Mouse (Mus musculus) stomach, embryonic 14.5 days (tissue): Measurements from ENCODE around the gene Cntnap1. TPM values are rescaled to one million over a fixed set of nuclear protein-coding genes. Genes with fewer than 3 reads are reported as not detected.

Source experiments
- ATAC-seq: fragments of 200-750 bp; cut with Nextera tagmentation; 2 replicates; pipeline ENCODE4 v1.8.0; 2017; ENCODE audit warnings: low read depth, moderate TSS enrichment; ENCODE audit not compliant: insufficient number of reproducible peaks, insufficient read depth, low FRiP score
- H3K27ac ChIP-seq: fragments of 300-500 bp; sonication (generic); 2 replicates; pipeline ENCODE4 v1.5.1; 2014; ENCODE audit warnings: mild to moderate bottlenecking, low read length, moderate library complexity, mixed read lengths
- H3K27me3 ChIP-seq: fragments of 300-500 bp; sonication (generic); 2 replicates; pipeline ENCODE4 v1.6.1; 2014; ENCODE audit warnings: low read length, control low read depth, mixed read lengths; ENCODE audit not compliant: control insufficient read depth, insufficient read depth
- H3K36me3 ChIP-seq: fragments of 300-500 bp; sonication (generic); 2 replicates; pipeline ENCODE4 v1.6.1; 2014; ENCODE audit warnings: mild to moderate bottlenecking, control low read depth, low read length, moderate library complexity, mixed read lengths; ENCODE audit not compliant: control insufficient read depth, insufficient read depth
- H3K4me1 ChIP-seq: fragments of 300-500 bp; sonication (generic); 2 replicates; pipeline ENCODE4 v1.6.1; 2014; ENCODE audit warnings: low read length, control low read depth, mixed read lengths; ENCODE audit not compliant: control insufficient read depth, insufficient read depth
- H3K4me2 ChIP-seq: fragments of 300-500 bp; sonication (generic); replicated peaks from 2 replicates; pipeline ENCODE4 v1.6.1; 2014; ENCODE audit warnings: low read depth, low read length, control low read depth
- H3K4me3 ChIP-seq: fragments of 300-500 bp; sonication (generic); 2 replicates; pipeline ENCODE4 v1.5.1; 2014; ENCODE audit warnings: low read depth, low read length, control low read depth
- H3K9ac ChIP-seq: fragments of 300-500 bp; sonication (generic); replicated peaks from 2 replicates; pipeline ENCODE4 v1.6.1; 2014; ENCODE audit warnings: low read depth, mild to moderate bottlenecking, control low read depth, low read length, moderate library complexity, mixed read lengths
- H3K9me3 ChIP-seq: fragments of 300-500 bp; sonication (generic); 2 replicates; pipeline ENCODE4 v1.6.1; 2016; ENCODE audit warnings: low read depth, low read length, control low read depth; ENCODE audit not compliant: control insufficient read depth
- WGBS: fragments of 180-500 bp; shearing (Covaris S2); extraction: QIAGEN DNeasy Blood & Tissue Kit; methylation state at CpG from one replicate; pipeline ENCODE4 v1.1.7; 2014; 5-methylcytosine and 5-hydroxymethylcytosine counted together
- polyA plus RNA-seq: library from polyadenylated mRNA; unstranded; fragments of >200 nt; fragmentation: Nextera tagmentation; extraction: Ambion mirVana; gene quantifications from 2 replicates; pipeline ENCODE4 v1.2.1, GENCODE M21; 2014

The Cntnap1 gene
- polyA plus RNA-seq, 1 experiment from 2014 or later, result 2.2 TPM

- H3K27me3 ChIP-seq, result no peaks in the 10 kb centered on the region
- H3K27ac ChIP-seq, result no peak overlapping the region
- no peak for ATAC-seq
- no peak overlapping the region for H3K4me2 ChIP-seq
- 79% methylated on average over 14 of the region's 14 CpGs for WGBS
- no peak overlapping the region for H3K4me3 ChIP-seq
- no peaks in the 10 kb centered on the region for H3K4me1 ChIP-seq
- no peak overlapping the region for H3K9ac ChIP-seq
- no peaks in the 10 kb centered on the region for H3K36me3 ChIP-seq
- no peaks in the 10 kb centered on the region for H3K9me3 ChIP-seq
These were observed 12.6 kb downstream of the Cntnap1 start for GRCm38 (mm10) chr11:101182771-101183517.

- Histone ChIP-seq H3K9me3 (no peaks in the 10 kb centered on the region), H3K4me3 (no peak overlapping the region), H3K27ac (no peak overlapping the region), H3K4me1 (peaks cover 13% of the 10 kb centered on the region), H3K9ac (no peak overlapping the region), H3K4me2 (no peak overlapping the region), H3K27me3 (no peaks in the 10 kb centered on the region), H3K36me3 (no peaks in the 10 kb centered on the region)
- 88% methylated on average over 12 of the region's 12 CpGs for WGBS
- no peak for ATAC-seq
These were observed 14.7 kb downstream of the Cntnap1 start for GRCm38 (mm10) chr11:101184984-101185383.

GRCm38 (mm10) chr11:101185441-101185840 is 15.1 kb downstream of the Cntnap1 start:
- no peak overlapping the region for H3K4me2 ChIP-seq
- 89% methylated on average over 4 of the region's 4 CpGs for WGBS
- H3K36me3 ChIP-seq, result no peaks in the 10 kb centered on the region
- H3K27me3 ChIP-seq, result no peaks in the 10 kb centered on the region
- no peak overlapping the region for H3K27ac ChIP-seq
- no peak for ATAC-seq
- H3K9me3 ChIP-seq, result no peaks in the 10 kb centered on the region
- H3K4me1 ChIP-seq, result peaks cover 17% of the 10 kb centered on the region
- H3K9ac ChIP-seq, result no peak overlapping the region
- H3K4me3 ChIP-seq, result no peak overlapping the region

GRCm38 (mm10) chr11:101186526-101187247 is 16.4 kb downstream of the Cntnap1 start:
- Histone ChIP-seq H3K4me2 (no peak overlapping the region), H3K4me3 (no peak overlapping the region), H3K27ac (no peak overlapping the region), H3K27me3 (no peaks in the 10 kb centered on the region), H3K9ac (no peak overlapping the region), H3K9me3 (no peaks in the 10 kb centered on the region), H3K36me3 (no peaks in the 10 kb centered on the region), H3K4me1 (peaks cover 25% of the 10 kb centered on the region)
- WGBS, result 89% methylated on average over 27 of the region's 27 CpGs
- no peak for ATAC-seq

GRCm38 (mm10) chr11:101187541-101187940 is 17.2 kb downstream of the Cntnap1 start:
- Histone ChIP-seq H3K9ac (no peak overlapping the region), H3K4me3 (no peak overlapping the region), H3K4me1 (peaks cover 25% of the 10 kb centered on the region), H3K36me3 (no peaks in the 10 kb centered on the region), H3K27ac (no peak overlapping the region), H3K27me3 (no peaks in the 10 kb centered on the region), H3K9me3 (no peaks in the 10 kb centered on the region), H3K4me2 (no peak overlapping the region)
- WGBS, result 94% methylated on average over 5 of the region's 5 CpGs
- ATAC-seq, result no peak

GRCm38 (mm10) chr11:101188166-101188805 is 18.0 kb downstream of the Cntnap1 start:
- H3K9me3 ChIP-seq, result no peaks in the 10 kb centered on the region
- H3K27ac ChIP-seq, result peak overlapping the region; percentile 94
- no peak for ATAC-seq
- no peak overlapping the region for H3K4me3 ChIP-seq
- 0 out of 2 replicates have a peak, but pooled peaks cover 1% of the 10 kb centered on the region for H3K36me3 ChIP-seq
- no peak overlapping the region for H3K4me2 ChIP-seq
- peaks cover 25% of the 10 kb centered on the region for H3K4me1 ChIP-seq
- no peak overlapping the region for H3K9ac ChIP-seq
- no peaks in the 10 kb centered on the region for H3K27me3 ChIP-seq
- 77% methylated on average over 11 of the region's 11 CpGs for WGBS

GRCm38 (mm10) chr11:101189495-101190180 is 19.3 kb downstream of the Cntnap1 start:
- Histone ChIP-seq H3K36me3 (peaks cover 3% of the 10 kb centered on the region; the same call in 1 of the 2 replicates), H3K4me3 (no peak overlapping the region), H3K9ac (no peak overlapping the region), H3K4me2 (no peak overlapping the region), H3K27ac (peak overlapping the region; percentile 94), H3K9me3 (no peaks in the 10 kb centered on the region), H3K4me1 (peaks cover 25% of the 10 kb centered on the region), H3K27me3 (no peaks in the 10 kb centered on the region)
- peak; percentile 87 for ATAC-seq
- WGBS, result 9% methylated on average over 6 of the region's 6 CpGs
